Comparison of ENCODE assay signal across 8 mouse cellular contexts in the genomic region with DNA sequence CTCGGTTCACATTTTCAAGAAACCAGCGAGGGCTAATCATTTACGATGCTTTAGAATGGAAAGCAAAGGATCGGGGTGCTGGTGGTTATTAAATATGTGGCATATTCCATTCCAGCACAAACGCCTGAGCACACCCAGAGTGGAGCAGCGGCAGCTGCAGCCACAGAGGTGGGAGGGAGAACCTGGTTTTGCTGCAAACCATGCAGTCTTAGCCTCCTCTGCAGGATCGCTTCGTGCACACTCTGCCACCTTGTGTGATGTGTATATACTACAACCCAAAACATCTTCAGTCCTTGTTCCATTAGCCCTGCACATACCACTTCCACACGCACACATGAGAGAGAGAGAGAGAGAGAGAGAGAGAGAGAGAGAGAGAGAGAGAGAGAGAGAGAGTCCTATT.
DNase-seq lines count a peak whose midpoint lies in the region; ATAC-seq and TF ChIP-seq lines count a peak whose summit lies in the region.

No protein-coding gene starts in this region.

- peak; percentile 58 for TF ChIP-seq CTCF in lung, postnatal 0 days (IDR thresholded peaks at IDR 0.05)

- H3K4me1 ChIP-seq in lung, postnatal 0 days (ENCODE audit: insufficient read depth, low read depth, low read length) = no peaks in the 10 kb centered on the region
- H3K4me1 ChIP-seq in intestine, embryonic 14.5 days (replicated peaks; ENCODE audit: control insufficient read depth, insufficient read depth, low read length) = peaks cover 9% of the 10 kb centered on the region; the same call in 1 of the 2 replicates
- H3K4me1 ChIP-seq in limb, embryonic 12.5 days (replicated peaks) = peaks cover 10% of the 10 kb centered on the region

- H3K27ac ChIP-seq in lung, postnatal 0 days (ENCODE audit: low read length) = no peak overlapping the region
- H3K27ac ChIP-seq in intestine, embryonic 14.5 days (ENCODE audit: low read depth) = 0 out of 2 replicates have a peak overlapping the region, but pooled peaks have one; percentile 40
- peak overlapping the region; percentile 23; the same call in 1 of the 2 replicates for H3K27ac ChIP-seq in limb, embryonic 12.5 days

- no peaks in the 10 kb centered on the region for H3K27me3 ChIP-seq in lung, postnatal 0 days (replicated peaks; ENCODE audit: insufficient read depth, low read length)
- no peaks in the 10 kb centered on the region for H3K27me3 ChIP-seq in intestine, embryonic 14.5 days (replicated peaks; ENCODE audit: control insufficient read depth, insufficient read depth, low read length)
- no peaks in the 10 kb centered on the region for H3K27me3 ChIP-seq in limb, embryonic 12.5 days

- no peaks in the 10 kb centered on the region for H3K36me3 ChIP-seq in lung, postnatal 0 days (ENCODE audit: insufficient read depth, low read length)
- H3K36me3 ChIP-seq in intestine, embryonic 14.5 days (ENCODE audit: control insufficient read depth, insufficient read depth, low read length) = no peaks in the 10 kb centered on the region
- H3K36me3 ChIP-seq in limb, embryonic 12.5 days = no peaks in the 10 kb centered on the region

- WGBS in lung, postnatal 0 days = 31% methylated on average over 9 of the region's 9 CpGs
- 28% methylated on average over 9 of the region's 9 CpGs for WGBS in intestine, embryonic 14.5 days
- 30% methylated on average over 9 of the region's 9 CpGs for WGBS in limb, embryonic 12.5 days

- H3K4me3 ChIP-seq in lung, postnatal 0 days (ENCODE audit: low read depth, low read length) = no peak overlapping the region
- H3K4me3 ChIP-seq in intestine, embryonic 14.5 days (ENCODE audit: low read depth, low read length) = no peak overlapping the region
- H3K4me3 ChIP-seq in limb, embryonic 12.5 days (replicated peaks) = no peak overlapping the region

- DNase-seq in lung, postnatal 0 days (ENCODE audit: low spot score) = peak; percentile 48
- no peak for DNase-seq in lung, postnatal 25 days (ENCODE audit: low spot score)
- peak; percentile 39 for DNase-seq in cerebellum, adult 9-11 months
- DNase-seq in intestine, embryonic 14.5 days (ENCODE audit: low spot score) = peak; percentile 59
- DNase-seq in right cerebral cortex, postnatal 14 days = peak; percentile 55

- no peak for TF ChIP-seq EP300 in lung, postnatal 0 days (IDR thresholded peaks at IDR 0.05)

- H3K9me3 ChIP-seq in lung, postnatal 0 days (ENCODE audit: low read length) = no peaks in the 10 kb centered on the region
- no peaks in the 10 kb centered on the region for H3K9me3 ChIP-seq in intestine, embryonic 14.5 days (ENCODE audit: control insufficient read depth, low read length)
- H3K9me3 ChIP-seq in limb, embryonic 12.5 days = no peaks in the 10 kb centered on the region

- no peak overlapping the region for H3K9ac ChIP-seq in lung, postnatal 0 days (replicated peaks; ENCODE audit: low read depth)
- H3K9ac ChIP-seq in intestine, embryonic 14.5 days (ENCODE audit: low read length) = no peak overlapping the region
- H3K9ac ChIP-seq in limb, embryonic 12.5 days (replicated peaks) = no peak overlapping the region

- H3K4me2 ChIP-seq in lung, postnatal 0 days (replicated peaks; ENCODE audit: low read depth, low read length) = no peak overlapping the region
- peak overlapping the region; percentile 31 for H3K4me2 ChIP-seq in intestine, embryonic 14.5 days (ENCODE audit: low read length)
- peak overlapping the region; percentile 25; the same call in 1 of the 2 replicates for H3K4me2 ChIP-seq in limb, embryonic 12.5 days

- ATAC-seq in lung, postnatal 0 days = peak; percentile 59
- ATAC-seq in frontal cortex, adult (ENCODE audit: low TSS enrichment) = peak; percentile 99
- ATAC-seq in intestine, embryonic 14.5 days (replicated peaks; ENCODE audit: low FRiP score, low TSS enrichment, low read depth) = peak; percentile 77
- peak; percentile 86 for ATAC-seq in limb, embryonic 12.5 days (ENCODE audit: insufficient number of reproducible peaks, insufficient read depth, low FRiP score, low TSS enrichment, low read depth)
- ATAC-seq in activated CD4-positive, CD25-positive, alpha-beta regulatory T cell, adult 4 months = no peak
